Mouse (Mus musculus): ENCODE data around the gene Vps51.
A peak's percentile ranks its signal among the peaks of the same experiment; 100 is the strongest.

DNA sequence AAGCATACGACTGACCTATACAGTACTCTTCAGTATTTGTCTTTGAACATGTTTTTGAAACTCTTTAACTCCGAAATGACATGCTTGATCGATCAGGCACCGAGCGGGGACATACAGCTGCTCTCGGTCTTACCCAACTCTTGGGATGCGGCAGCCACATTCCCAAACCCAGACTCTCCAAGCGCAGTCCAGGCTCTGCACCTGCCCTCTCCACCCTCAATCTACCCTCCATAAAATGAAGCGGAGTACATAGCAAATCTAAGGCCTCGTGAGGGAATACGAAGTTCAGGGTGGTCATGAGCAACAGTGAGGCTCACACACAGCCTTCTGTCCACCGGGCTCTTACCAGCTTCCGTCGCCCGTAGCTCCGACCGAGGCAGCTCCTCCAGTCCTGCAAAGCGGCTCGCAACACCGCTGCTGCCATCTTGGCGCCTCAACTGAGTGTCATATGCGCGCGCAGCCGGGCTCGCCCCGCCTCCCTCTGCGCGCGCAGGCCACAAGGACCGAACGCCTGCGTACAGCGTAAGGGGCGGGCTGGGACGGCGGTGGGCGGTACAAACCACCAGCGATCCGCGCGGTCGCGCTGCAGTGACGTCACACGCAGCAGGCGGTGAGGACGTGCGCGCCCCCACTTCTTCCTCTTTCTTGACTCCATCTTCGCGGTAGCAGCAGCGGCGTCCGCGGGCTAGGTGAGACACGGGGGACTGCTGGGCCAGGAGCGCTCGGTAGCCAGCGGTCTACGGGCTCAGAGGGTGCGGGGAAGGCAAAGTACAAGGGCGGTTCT is 19.5 kb downstream of the Vps51 start, which contains the start of the genes Mrpl49 and Fau:
- TF ChIP-seq POLR2A (IDR thresholded peaks at IDR 0.05; ENCODE audit: low read depth, low read length) (peak; percentile 78), CTCF (IDR thresholded peaks at IDR 0.05; ENCODE audit: extremely low read depth, insufficient read depth, insufficient read length, insufficient replicate concordance) (no peak)

All from spleen, adult 2 months (tissue).